Mouse (Mus musculus) CD4-positive helper T cell, adult 2 months (primary cell): ENCODE results near the gene Tnc.

Experiments
- DNase-seq: peaks from one replicate; pipeline ENCODE4 v3.0.0-alpha.2; 2012; ENCODE audit warnings: low read depth, missing footprints, low spot score

The Tnc gene

DNA sequence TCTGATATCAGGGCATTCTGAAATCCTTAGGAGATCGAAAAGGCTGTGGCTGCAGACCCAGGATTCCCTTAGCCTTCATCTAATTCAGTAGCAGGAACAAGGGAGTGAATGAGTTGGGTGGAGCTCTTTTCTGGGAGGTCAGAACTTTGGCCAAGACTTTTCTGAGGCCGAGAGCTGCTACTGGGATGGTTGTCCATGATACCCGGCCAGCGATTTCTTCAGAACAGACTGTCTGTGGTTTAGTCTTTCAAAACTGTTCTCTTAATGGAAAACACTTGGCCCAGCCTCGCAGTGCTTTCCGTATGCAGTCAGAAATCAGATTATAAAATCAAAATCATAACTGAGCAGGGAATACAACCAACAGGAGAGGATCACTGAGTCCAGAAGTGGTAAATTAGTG is 21.2 kb downstream of the Tnc start:
- no peak for DNase-seq

DNA sequence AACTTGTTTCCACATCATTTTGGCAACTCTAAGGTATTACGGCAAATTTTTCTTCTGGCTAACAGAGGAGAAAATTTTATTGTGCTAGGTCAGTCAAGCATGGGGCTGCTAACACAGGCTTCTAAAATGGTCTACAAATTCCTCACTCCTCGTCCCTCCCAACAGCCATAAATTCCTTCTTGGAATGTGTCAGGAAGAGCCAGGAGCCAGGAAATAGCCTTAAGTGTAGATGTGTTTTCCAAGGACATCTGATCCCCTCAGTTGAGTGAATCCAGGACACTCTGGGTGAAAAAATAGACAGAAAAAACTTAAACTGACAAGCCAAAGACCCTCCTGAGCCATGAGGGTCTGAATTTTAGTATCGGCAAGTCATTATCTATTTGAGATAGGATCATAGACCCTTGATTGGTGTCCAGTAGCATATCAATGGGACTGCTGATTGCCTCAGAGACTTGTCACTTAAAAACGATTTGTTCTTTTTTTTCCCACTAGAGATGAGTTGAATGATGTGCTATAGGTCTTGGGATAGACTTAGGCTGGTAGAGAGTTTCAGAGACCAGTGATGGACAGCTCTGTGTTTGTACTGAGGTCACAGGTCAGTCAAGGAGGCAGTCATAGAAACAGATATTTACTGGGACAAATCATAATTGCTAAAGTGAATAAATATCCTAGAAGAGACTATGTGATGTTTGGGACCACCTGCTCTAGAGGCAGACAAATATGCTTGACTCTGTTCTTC is 22.6 kb downstream of the Tnc start:
- DNase-seq: no peak

DNA sequence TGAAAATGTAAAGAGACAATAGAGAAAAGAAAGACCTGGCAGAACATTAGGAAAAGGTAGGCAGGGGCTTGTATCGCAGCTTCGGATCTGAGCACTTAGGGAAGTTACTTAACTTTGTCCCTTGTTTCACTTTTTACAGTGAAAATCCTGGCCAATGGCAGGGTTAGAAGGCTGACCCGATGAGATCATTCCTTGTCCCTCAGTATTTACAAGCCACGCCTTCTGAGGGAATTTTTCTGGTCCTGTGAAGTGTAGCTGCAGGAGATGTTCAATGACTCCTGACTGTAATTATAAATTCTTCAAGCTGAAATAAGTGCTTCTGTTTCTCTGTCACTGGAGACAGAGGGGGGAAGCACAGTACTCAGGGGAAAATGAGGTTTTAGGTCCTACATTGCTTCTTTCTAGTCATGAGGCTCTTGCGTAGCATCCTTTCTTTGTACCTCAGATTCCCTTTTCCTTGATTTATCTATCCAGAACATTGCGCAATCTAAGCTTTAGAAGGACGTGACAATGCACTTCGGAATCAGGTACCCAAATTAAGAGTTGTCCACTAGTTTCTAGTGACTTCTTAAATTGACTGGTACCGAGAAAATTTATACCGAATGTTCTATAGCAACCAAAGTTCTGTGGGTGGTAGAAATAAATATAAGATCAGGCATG is 25.8 kb downstream of the Tnc start:
- DNase-seq: no peak

DNA sequence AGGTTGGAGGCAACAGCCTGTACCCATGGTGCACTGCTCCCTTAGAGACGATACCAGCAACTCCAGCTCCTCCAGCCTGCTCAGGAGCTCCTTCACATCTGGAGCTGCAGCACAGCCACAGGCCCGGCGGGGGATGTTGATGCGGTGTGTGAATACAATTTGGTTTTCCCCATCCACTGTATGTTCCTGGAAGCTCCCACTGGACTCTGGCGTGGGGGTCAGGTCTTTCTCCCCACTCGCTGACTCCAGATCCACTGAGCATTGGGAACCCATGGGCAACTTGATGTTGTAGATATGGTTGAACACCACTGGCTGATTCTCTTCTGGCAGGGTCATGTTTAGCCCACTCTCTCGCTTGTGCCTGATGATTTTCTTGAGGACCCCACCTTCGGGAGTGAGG is 26.7 kb downstream of the Tnc start:
- no peak for DNase-seq

DNA sequence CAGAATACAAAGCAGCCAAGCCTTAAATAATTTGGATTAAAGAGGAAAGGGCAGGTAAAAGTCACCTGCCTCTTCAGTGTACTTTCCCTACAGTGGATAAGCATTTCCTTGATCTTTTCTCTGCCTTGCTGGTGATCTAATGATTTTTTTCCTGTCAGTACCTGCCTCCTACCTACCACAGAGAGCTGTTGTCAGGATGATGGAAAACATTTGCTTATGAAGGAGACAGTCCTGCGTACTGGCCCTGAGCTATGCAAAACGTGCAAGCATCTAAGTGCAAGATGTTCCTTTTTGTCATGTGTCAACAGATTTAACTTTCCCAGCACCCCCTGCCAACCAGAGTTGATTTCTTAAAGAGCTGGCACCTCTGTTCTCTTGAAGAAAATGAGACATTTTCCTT is 35.5 kb downstream of the Tnc start:
- no peak for DNase-seq

DNA sequence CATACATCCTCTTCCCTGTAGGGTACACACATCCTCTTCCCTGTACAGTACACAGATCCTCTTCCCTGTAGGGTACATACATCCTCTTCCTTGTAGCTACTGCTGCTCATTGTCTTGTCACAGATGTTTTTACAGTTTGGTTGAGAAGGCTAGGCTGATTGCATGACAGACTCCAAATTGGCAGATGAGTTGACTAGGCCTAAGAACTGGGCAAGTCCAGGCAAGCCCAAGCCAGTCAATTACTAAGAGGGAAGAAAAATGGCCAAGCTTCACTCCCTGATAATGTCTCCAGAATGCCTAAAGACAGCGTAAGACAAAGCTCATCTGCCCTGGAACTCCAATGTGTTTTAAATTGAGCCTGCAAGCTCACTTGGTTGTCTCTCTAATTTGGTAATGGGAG is 36.9 kb downstream of the Tnc start:
- DNase-seq: no peak

DNA sequence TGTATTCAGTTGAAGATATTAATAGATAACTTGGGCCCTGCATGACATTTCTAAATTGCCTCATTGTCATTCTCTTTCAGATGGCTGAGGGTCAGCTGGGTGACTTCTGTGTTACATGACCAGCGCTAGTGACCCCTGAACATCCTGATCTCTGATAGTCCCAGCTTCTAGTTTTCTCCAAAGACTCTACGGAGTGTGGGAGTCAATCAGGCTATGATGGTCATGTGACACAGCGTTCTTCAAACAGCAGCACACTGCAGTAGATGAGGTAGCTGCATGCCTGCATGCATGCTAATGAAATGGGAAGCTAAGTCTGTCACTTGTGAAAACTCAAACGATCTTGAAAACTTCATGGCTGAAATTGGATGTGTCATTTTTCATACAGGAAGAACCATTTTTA is 41.6 kb downstream of the Tnc start:
- no peak for DNase-seq

DNA sequence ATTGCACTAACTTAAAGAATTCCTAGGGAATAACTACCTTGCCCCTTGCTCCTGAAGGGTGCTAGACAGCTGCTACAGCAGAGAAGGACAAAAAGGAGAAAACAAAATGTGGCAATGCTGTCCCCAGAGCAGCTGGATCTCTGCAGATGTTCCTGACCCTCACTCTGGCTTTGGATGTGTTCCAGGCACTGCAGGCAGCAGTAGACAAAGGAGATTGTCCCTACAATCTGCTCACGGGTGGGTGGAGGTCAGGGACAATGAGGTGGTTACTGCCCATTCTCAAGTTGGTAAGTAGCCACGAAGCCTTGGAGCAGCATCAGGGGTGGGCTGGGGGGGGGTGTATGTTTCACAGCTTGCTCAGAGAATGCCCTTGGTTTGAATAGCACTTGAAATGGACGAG is 43.1 kb downstream of the Tnc start:
- DNase-seq: no peak

DNA sequence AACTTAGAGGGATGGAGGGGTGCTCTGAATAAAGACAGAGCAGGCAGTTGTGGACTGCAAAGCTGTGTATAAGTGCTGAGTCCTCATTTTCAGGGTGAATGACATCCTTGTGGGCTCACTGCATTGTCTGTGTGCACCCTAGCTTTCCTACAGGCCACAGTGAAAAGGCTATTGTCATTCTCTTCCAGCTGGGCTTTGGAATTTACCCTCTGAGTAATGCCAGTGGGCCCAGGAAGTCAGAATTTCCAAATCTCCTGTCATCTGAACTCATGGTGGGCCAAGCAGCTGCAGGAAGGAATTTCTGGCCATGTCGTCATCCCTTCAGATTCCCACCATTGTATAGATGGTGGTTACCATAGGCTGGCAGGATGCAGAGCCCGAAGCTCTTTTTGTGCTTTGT is 44.6 kb downstream of the Tnc start:
- no peak for DNase-seq

DNA sequence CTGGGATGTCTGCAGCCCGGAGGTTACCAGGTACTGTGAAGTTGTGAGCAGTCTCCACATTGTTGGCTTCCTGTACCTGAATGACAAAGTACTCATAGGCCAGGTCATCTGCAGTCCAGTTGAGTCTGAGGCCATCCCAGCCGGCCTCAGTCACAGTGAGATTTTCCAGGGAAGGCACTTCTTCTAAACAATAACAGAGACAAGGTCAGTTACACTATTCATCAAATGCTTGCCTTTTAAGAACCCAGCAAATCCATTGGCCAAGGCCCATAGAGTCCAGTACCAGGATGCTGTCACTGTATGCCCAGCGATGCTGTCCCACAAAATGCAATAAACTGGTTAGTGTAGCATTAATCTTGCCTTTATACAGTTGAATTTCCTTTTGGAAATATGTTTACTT is 46.0 kb downstream of the Tnc start:
- no peak for DNase-seq

DNA sequence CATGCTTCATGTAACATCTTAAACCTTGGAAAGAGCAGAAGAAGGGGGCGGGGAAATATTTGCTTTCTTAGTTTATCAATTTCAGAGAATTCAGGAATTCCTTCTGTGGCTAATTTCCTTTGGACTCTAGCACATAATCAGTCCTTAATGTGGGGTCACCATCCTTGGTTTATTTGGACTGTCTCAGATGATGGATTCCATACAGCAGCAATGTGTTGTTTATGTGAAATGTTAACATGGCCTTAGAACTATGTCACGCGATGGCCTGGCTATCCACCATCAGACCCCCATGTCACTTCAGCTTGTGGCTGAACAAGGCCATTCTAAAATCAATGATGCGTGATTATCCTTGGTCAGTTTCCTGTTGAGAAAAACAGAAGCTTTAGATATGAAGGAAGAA is 46.5 kb downstream of the Tnc start:
- no peak for DNase-seq

DNA sequence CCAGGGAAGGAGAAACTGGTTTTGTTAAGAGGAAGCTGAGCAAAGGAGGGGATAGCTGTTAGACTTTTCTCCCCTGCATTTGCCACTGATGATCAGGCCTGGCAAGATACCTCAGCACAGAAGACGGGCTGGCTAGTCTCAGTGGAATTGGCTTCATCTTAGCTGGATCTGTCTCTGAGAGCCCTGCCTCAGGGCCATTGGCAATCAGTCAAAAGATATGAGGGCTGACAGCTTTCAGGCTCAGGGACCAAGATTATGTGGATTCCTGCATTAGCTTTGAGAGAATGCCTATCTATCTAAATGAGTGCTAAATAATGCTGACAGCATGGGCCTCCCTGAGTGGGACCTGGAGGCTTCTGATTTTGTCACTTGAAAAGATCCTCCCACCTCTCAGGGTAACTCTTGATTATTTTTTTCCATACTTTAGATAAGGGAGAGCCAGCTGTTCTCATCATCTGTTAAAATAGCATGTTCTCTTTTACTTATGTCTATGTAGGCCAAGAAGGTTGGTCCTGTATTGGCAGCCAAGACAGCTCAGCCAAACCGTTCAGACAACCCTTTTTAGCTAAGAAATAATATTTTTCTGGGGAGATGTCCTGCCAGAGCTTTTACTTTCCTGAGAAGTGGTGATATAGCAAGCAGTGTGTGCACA is 53.2 kb downstream of the Tnc start:
- no peak for DNase-seq

DNA sequence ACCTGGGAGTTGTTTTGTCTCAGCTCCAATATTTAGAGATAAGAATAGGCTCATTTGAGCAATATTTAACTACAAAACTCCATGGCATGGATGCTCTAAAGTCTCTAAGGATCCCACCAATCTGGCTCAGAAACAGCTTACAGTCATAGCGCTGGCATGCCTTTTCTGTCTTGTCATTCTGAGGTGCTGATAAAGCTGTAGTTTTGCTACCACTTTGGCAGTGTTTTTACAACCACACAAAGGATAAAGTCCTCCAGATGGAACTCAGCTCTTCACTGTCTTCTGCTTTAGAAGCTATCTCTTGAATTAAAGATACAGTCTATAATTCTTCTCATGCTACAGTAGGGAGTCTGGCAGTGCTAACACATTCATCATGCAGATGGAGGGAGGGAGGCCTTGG is 56.6 kb downstream of the Tnc start:
- DNase-seq: no peak

DNA sequence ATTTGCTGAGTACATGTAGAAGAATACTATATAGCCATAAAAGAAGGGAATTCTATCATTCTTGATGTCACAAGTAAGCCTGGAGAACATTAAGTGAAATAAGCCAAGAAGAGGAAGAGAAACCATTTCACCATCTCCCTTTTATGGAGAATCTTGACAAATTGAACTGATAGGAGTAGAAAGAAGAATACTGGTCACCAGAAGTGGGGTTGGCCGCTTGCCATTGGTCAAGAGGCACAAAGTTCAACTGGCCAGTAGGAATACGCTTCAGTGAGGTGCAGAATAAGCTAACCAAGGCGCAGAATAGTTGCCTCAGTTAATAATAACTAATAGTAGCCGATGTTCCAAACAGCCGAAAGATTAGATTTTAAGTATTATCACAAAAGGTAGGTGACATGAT is 58.7 kb downstream of the Tnc start:
- DNase-seq: no peak

DNA sequence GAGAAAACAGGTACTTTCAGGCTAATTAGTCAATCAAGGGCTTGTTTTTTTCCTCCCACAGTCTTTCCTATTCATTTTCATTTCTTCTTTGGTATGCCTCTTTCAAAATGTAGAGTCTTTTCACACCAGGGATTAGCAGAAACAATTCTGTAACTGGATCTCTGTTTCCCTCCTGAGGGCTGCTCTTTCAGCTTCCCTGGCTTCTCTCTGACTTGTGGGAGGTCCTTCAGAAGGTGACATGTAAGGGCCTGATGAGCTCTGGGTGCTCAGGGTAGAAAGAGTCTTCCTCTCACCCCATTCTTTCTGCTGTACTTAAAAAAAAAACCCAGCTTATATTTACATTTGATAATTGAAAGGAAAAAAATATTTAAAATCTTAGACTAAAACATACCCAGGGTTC is 60.2 kb downstream of the Tnc start:
- no peak for DNase-seq

DNA sequence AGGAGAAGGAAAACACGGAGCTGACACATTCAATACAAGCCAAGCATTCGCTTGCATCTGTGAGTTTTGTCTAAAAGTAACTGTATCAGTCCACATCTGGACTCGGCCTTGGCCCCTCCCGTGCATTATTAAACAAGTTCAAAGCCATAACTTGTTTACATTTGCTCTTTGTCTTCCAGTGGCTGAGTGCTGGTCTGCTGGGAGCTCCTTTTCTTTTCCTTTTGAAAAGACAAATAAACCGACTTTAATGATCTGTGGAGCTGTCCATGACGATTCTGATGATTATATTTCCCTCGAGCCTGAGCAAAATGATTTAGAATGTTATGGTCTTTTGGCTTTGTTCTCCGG is 63.7 kb downstream of the Tnc start:
- DNase-seq: no peak

DNA sequence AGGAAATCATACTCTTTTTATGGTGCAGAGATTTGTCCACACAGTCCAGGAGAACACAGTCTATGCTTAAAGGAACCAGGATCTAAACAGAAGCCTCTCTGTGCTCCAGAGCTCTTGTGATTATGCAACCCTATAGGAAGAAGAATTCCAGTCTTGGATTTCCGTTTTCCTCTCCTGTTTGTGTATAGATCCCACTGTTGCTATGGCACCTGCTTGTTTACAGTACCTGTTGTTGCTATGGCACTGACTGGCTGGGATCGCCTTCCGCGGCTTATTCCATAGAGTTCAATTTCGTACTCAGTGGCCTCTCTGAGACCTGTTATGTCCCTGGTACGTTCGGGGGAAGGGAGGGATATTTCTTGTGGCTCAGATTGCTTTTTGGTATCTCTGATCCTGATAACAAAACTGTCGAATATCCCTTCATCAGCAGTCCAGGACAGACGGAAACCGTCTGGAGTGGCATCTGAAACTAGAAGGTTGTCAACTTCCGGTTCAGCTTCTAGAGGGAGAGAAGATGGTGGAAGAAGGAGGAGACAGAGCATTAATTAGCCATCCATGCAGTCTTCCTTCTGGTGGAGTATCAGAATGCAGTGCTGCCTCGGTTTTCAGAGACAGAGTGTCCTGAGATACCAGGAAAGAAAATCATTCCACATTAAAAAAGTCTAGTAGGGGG is 64.3 kb downstream of the Tnc start:
- DNase-seq: no peak

DNA sequence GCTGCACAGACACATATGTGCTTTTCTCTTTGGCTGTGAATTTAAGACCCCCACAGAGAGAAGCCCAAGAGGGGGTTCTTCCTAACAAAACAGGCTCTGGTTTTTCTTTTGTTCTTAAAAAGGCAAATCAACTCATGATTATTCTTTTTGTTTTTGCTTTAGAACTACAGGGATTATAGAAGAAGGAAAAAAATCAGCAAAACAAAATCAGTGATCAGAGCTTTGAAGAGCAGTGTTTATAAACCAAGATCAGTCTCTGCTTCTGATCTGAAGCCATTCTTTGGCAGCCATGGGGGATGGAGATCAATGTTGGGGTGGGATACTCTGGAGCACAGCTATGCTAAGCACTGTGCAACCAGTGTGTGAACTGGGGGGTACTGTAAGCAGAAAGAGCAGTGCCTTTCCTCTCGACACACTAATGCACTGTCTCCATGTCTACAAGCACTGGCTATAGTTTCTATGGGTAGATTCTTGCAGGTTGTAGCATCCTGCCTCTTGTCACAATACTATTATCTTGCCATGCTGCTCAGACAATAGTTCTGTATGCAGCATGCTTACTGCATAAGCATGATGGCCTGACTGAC is 66.5 kb downstream of the Tnc start:
- DNase-seq: no peak

DNA sequence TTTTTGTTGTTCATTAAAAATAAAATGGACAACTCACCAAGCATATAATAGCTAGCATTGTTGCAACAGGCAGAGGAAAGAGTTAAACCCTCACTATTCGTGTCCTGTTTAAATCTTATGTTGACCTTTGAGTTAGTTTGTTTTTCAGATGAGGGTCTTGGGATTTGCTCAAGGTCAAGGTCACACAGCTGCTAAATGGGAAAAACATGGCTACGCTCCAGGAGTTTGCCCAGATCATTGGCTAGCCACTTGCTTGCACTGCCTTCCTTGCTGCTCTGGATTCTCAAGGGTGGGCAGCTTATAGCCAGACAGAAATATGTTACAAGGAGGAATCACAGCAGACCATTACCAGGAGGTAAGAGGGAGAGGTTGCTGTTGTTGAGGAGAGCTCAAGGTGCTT is 67.2 kb downstream of the Tnc start:
- no peak for DNase-seq

DNA sequence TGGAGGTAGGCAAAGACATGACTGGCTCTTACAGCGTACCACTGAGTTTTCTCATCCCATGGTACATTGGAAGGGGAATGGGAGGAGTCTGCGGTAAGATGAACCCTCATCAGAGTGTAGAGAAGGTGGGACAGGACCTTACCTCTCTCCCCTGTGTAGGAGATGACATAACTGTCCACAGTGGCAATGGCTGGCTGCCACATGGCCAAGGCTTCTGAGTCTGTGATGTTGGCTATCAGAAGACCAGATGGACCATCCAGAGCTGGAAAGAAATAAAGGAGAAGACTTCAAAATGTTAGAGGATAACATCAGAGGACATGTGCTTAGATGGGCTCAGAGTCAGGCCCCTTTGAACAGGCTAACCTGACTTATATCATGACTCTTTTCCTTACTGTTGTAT is 74.3 kb downstream of the Tnc start:
- DNase-seq: no peak

DNA sequence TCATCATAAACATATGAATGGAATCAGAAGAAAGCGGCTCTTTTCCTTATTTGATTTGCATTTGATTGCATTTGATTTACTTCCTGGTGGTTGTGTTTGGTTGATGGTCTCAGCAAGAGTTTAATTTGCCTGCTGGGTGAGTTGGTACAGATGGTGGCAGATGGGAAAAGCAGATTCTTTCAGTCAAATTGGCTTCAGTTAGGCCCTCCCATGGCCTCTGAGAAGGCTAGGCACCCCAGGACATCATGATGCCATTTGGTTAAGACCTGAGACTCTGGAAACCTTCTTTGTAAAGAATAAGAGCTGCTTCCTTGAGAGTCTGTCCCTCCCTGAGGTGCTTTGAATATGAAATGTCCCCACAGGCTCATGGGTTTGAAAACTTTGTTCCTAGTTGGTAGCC is 75.1 kb downstream of the Tnc start:
- DNase-seq: no peak

DNA sequence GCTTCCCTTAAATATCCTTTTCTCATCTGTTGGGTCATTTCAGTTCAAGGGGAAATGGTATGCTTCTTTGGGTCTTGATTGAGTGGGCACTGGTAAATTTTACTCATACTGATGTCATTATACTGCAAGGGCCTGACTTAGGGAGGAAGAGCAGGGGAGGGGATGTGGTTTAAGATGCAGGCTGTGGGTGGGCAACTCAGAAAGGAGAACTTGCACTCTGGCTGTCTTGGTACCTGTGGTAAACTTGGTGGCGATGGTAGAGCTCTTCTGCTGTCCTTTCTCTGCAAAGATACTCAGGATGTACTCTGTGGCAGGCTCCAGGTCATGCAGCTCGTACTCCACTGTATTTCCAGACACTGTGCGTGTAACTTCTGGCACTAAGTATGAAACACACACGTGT is 75.9 kb downstream of the Tnc start:
- no peak for DNase-seq
